Mouse (Mus musculus) right cerebral cortex, postnatal 4 days (tissue): ENCODE measurements around the gene Gm36210.
"Not testable (repeated sequence)": the region's sequence is repeated elsewhere in the genome, so short reads cannot be mapped to it uniquely, and the experiment has no call there.

Experiments used
- DNase-seq: peaks from one replicate; pipeline ENCODE4 v3.0.0-alpha.2; 2022

Gm36210 gene

DNA sequence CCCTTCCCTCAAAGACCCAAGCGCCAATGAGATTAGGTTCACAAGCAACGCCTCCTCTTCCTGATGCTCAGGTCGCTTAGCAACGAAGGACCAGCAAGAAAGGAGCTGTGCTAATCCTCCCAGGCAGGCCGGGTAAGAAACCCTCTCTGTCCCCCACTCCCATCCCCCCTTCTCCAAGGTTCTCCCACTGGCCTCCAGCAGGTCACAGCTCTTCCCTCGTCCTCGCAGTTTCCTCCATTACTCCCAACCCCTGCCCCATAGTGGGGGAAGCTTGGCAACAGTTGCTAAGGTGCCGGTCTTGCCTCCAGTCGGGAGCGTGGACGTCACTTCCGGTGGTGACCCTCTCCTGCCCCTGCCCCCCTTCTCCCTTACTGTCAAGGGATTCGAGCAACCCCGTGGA lies 16.2 kb upstream of the Gm36210 start:
- DNase-seq = peak; percentile 86

DNA sequence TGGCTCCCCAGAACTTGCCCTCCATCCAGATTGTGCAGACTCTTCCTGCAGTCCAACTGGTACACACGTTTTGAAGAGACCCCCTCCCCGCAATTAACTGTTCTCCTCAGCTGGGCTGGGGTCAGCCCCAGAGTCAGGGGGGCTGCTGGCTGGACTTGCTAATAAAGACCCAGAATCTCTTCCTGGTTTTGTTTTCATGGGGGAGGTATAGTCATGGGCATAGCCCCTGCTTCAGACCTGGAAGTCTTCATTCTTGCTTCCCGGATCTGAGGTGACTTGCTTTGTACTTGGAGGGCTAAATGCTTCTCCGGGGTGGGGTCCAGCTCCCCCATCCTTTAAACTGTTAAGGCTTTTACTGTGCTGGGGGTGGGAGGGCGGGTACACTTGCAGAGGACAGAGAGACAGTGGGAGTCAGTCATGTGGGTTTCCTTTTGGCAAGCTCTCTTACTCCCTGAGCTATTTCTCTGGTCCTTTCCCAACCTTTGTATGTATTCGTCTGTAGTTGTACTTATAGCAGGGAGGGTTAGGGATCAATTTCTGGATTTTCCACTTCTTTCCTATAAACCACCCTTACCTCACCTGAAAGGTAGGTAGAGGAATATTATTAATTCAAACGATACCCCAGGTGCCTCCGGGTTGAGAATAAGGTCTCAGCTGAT lies 15.6 kb upstream of the Gm36210 start, which contains the start of gene Nat14:
Gene Nat14, plus strand, starts transcription at position 205 of the 659 bp plus-strand sequence.
- no peak for DNase-seq

DNA sequence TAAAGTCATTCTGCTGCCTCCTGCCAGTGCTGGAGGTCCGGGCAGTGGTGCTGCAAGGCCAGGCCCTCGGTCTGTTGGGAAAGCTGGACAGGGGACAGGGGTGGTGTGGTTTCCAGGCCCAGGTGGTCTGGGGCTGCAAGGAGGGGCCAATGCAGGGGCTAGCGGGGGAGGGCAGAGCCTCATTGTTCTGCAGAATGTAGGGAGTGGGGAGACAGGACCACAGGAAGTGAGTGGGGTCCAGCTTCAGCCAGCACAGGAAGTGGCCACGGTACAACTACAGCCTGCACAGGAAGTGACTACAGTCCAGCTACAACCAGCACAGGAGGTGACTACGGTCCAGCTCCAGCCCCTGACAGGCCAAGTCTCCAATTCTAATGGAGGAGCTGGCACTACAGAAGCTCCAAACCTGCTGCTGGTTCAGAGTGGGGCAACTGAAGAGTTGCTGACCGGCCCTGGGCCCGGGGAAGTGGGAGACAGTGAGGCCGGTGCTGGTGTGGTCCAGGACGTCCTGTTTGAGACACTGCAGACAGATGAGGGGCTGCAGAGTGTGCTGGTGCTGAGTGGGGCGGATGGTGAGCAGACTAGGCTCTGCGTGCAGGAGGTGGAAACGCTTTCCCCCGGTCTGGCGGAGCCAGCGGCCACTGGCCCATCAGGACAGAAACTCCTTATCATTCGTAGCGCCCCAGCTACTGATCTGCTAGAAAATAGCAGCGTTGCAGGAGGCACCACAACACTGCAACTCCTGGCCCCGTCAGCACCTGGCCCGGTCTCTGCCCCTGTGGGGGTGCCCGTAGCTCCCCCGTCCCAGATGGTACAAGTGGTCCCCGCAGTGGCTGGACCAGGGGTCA lies 14.9 kb upstream of the Gm36210 start:
- no peak for DNase-seq

DNA sequence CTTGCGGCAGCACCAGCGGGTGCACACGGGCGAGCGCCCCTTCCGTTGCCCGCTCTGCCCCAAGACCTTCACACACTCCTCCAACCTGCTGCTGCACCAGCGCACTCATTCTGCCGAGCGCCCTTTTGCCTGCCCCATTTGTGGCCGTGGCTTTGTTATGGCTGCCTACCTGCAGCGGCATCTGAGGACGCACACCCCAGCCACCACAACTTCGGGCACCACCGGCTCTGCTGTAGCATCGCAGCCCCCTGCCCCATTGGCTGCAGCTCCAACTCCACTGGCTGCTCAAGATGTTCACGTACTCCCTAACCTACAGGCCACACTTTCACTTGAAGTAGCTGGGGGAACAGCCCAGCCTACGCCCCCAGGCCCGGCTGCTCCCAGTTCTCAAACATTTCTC lies 14.2 kb upstream of the Gm36210 start:
- no peak for DNase-seq

DNA sequence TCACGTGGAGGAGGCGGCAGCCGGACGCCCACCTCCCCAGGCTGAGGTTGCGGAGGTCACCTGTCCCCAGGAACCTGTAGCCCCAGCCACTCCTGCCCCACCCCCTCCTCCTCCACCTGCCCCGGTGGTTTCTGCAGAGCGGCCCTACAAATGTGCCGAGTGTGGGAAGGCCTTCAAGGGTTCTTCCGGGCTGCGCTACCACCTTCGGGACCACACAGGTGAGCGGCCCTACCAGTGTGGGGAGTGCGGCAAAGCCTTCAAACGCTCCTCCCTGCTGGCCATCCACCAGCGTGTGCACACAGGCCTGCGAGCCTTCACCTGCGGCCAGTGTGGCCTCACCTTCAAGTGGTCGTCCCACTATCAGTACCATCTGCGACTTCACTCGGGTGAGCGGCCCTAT lies 13.7 kb upstream of the Gm36210 start:
- DNase-seq = no peak

DNA sequence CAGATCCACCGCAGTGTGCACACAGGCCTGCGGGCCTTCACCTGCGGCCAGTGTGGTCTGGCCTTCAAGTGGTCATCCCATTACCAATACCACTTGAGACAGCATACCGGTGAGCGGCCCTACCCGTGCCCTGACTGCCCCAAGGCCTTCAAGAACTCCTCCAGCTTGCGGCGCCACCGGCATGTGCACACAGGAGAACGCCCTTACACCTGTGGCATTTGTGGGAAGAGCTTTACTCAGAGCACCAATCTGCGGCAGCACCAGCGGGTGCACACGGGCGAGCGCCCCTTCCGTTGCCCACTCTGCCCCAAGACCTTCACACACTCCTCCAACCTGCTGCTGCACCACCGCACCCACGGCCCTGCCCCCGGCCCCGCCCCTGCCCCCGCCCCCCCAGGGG lies 12.8 kb upstream of the Gm36210 start:
- no peak for DNase-seq

DNA sequence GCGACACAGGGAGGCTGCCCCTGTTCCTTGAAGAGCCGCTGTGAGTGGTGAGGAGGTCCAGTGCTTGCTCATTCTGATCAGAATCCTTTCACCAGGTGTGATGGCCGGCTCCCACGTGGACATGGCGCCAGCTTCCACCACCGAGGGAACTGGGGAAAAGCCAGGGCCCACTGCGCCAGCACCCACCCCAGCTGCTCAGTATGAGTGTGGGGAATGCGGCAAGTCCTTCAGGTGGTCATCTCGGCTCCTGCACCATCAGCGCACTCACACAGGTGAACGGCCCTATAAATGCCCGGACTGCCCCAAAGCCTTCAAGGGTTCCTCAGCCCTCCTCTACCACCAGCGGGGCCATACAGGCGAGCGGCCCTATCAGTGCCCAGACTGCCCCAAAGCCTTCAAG lies 12.4 kb upstream of the Gm36210 start:
- DNase-seq = no peak

DNA sequence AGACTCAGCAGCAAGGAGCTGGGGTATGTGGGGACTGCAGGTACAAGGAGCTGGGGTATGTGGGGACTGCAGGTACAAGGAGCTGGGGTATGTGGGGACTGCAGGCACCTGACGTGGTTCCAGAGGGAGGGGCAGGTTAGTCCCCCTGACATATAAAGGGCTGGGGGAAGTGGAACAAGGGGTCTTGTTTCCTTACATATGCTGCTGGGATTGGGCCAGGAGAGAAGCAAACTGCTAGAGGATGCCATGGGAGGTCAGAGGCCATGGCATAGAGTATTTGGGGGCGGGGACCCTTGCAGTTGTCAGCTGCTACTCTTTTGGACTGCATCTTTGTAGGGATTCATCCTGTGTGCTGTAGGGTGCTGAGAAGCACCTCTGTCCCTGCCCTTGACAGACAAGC lies 11.2 kb upstream of the Gm36210 start:
- no peak for DNase-seq

DNA sequence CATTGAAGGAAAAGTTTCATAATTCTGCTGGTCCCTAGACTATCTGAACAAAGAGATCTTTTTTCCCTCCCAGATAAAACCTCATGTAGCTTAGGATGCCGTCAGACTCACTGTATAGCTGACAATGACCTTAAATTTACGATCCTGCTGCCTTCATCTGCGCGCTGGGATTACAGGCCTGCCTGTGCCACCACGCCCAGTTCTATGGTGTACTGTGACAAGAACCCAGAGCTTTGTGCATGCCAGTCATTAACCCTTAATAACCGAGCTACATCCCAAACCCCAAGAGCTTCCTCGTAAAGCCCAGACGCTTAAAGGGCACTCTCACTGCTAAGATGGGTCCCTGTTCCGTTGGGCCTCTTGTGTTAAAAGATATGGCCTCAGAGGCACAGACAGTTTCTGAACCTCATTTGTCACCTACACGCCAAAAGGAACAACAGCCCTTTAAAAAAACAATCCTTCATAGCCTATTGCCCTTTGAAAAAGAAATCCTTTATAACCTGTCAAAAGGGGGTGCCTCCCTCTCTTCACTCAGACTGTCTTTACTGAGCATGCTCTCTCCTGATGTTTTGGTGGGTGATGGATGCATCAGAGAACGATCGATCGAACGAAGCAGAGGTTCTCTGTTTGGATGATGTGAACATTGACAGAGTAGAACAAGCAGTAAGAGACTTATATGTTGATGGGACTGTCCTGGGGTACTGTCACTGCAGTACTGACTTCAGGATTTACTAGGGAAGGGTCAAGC lies 9.5 kb upstream of the Gm36210 start:
- peak; percentile 38 for DNase-seq

DNA sequence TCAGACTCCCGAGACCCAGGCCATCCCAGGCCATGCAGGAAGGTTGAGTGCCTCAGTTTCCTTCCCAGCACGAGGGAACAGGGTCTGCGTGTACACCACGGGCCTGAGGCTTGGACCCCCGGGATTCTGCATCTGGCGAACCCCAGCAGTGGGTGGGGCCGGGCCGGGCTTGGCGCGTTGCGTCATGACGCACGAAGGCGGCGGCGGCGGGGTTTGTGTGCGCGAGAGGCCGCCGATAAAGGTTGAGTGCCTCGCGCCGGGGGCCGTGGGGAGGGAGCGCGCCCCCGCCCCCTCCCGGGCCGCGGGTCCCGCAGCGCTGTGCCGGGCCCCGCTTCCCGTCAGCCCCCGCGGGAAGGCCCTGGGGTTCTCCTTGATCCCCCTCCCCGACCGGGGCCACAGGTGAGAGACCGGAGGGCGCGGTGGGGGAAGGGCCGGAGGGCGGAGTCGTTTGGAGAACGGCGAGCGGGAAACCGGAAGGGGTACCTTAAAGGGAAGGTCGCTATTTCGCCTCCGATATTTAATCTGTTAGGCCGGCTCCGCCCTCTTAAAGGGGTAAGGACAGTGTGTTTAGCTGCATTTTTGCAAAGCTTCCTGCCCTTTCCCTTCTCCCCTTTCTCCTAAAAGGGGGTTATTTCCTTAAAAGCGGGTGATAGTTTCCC lies 8.8 kb upstream of the Gm36210 start, which contains the start of gene Zfp628:
Gene Zfp628, plus strand, starts transcription at position 211 of the 659 bp plus-strand sequence.
- DNase-seq = peak; percentile 96

DNA sequence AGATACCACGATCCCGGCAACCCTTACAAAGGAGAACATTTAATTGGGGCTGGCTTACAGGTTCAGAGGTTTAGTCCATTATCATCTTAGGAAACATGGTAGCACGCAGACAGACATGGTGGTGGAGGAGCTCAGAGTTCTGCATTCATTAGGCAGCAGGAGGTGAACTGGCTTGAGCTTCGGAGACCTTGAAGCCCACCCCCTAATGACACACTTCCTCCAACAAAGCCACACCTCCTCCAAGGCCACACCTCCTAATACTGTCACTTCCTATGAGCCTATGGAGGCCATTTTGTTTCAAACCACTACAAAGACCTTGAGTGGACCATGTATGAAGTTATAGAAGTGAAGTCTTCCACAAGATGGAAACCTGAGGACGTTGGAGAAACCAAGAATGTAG lies 5.9 kb upstream of the Gm36210 start:
- no peak for DNase-seq

DNA sequence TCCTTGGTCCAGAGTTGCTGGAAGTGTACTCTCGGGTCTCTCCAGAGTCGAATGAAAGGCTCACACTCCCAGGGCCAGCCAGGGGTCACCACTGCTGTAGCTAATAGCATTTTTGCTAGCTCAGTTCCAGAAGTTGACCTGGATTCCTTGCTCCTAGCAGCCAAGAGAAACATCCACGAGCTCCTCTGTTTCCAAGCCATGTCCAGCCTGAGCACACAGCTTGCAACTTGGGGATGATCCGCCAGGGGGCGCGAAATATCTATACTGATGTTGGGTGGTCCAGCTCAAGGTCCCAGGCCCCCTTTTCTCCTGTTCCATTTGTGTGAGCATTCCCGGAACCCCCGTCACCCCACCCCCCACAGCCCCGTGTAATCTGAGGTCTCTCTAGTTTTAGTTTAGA lies 5.2 kb upstream of the Gm36210 start:
- peak; percentile 80 for DNase-seq

DNA sequence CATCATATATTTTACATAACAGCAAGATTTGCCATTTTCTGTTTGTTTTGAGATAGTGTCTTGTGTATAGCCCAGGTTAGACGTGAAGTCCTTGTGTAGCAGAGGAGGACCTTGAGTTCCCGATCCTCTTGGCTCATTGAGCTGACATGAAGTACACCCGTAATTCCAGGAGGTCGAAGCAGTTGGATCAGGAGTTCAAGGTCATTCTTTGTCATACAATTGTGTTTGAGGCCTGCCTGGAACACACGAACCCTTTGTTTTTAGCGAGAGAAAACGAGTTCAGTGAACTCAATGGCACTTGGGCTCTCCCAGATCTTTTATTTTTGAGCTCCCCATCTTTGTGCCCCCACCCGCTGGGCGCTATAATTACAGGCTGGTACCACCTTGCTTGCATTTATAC lies 3.9 kb downstream of the Gm36210 start:
- DNase-seq = no peak

DNA sequence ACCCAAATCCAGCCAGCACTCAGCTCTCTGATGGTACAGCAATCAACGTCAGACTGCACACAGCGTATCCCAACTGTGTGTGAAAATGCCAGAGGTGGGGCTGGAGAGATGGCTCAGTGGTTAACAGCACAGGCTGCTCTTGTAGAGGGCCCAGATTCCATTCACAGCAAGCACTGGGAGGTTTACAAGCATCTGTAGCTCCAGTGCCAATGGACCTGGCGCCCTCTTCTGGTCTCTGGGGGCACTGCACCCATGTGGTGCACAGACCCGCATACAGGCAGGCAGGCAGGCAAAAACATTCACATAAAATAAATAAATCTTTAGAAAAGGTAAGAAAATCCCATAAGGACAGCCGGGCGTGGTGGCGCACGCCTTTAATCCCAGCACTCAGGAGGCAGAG lies 5.1 kb downstream of the Gm36210 start:
- DNase-seq = peak; percentile 58

DNA sequence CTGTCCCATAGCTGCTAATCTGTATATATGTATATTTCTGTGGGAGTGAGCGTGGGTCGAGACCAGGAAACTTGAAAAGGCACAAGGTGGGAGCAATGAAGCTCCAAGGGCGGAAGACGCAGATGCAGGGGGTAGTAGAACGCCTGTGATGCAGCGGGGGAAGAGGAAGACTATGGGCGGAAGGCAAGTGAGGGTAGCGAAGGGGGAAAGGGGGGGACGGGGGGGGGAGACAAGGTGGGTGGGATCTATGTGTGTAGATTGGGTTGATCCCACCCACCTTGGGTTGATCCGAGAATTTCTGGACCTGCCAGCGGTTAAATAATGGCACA lies 5.8 kb downstream of the Gm36210 start:
- no peak for DNase-seq

DNA sequence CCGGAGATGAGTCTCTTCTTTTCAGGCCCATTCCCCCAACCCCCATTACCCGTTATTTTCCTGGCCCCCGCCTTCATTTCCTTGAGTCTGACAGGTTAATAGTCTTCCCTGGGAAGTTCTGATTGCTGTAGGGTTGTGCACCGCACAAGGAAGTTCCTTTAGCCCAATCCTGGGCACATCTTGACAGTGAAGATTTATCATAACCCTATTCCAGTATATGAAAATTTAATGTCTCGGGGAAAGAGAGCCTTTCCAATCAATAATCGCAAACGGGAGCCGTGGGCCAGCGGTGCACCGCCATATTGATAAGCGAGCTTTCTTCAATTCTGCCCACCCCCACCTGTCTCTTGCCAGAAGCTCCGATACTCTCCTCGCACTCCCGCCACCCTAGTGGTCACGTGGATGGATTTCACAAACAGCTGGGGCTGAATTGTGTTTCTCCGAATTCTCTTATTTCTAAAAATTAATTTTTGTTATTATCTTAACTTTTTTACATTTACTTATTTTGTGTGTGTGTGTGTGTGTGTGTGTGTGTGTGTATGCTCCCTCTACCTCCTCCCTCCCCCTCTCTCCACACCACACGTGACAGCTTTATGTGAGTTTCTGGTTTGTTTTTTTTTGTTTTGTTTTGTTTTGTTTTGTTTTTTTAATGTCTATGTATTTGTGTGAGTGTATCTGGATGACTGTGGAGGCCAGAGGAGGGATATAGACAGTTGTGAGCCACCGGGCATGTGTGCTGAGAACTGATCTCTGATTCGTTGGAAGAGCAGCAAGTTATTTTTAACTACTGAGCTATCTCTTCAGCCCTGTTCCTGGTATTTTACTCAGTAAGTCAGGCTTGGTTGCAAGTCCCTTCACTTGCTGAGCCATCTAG lies 6.4 kb downstream of the Gm36210 start:
- no peak for DNase-seq

DNA sequence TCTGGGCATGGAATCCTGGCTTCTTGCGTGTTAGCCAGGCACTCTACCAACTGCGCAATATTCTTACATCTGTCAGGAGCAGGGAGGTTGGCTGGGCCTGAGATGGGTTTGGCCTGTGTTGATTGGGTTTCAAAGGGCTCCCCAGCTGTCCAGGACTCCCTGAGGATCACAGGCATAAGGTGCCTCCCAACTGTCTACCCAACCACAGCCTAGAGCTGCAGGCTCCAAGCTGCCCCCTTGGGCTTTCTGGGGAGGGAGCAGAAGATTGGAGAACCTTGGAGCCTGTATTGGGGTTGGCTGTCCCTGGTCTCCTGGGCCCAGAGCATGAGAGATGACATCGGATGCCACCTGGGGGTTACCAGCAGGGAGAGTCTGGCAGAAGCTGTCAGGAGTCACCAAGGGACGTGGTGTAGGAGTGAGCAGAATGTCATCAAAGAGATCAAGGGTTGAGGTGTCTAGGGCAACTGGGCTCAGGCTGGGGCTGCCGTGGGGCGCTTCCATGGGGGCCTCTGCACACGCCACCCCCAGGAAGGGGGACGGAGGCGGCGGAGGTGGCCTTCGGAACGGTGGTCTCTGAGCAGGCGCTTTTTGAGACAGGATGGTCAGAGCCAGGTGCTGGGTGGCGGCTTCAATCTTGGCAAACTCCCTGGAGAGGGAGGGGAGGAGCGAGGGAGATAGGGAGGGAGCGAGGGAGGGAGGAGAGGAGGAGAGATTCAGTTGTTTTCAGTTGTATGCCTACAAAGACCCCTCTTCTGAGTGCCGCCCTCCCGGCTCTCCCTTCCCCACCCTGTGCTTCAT lies 7.3 kb downstream of the Gm36210 start:
- no peak for DNase-seq

DNA sequence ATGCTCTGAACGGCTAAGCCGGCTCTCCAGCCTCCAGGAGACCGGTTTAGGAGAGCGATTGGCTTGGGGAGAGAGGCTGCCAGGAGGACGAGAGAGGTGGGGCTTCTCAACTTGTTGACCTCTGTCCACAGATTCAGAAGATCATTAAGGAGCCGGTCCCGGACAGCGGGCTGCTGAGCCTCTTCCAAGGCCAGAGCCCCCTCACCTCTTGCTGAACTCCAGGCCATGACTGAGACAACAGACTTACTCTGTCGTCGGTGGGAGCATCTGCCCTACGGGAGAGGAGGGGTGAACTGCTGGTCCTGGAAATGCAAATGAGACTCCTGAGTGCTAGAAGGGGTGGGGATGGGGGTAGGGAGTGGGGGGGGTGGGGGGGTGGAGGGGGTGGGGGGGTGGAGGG lies 11.1 kb downstream of the Gm36210 start:
- no peak for DNase-seq

DNA sequence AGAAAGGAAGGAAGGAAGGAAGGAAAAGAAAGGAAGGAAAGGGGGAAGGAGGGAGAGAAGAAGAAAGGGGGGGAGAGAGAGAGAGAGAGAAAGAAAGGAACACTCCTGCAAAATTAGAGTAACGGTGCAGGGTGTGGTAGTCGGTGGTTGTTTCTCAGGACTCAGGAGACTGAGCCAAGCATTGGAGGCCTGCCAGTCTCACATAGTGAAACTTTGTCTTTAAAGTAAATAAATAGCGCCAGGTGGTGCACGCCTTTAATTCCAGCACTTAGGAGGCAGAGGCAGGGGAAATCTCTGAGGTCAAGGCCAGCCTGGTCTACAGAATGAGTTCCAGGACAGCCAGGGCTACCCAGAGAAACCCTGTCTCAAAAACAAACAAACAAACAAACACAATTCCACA lies 19.6 kb downstream of the Gm36210 start:
- no peak for DNase-seq

DNA sequence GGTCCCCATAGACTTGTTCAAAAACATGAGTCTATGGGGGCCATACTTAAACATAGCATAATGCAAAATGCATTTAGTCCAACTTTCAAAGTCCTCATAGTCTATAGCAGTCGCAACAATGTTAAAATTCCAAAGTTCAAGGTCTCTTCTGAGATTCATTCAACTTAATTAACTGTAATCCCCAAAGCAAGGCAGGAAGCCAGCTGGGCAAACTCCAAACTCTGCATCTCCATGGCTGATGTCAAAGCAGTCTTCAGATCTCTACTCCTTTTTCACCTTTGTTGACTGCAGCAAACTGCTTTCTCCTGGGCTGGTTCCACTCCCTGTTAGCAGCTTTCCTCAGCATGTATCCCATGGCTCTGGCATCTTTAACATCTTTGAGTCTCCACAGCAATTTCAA lies 27.3 kb downstream of the Gm36210 start:
- DNase-seq = not testable (repeated sequence)

DNA sequence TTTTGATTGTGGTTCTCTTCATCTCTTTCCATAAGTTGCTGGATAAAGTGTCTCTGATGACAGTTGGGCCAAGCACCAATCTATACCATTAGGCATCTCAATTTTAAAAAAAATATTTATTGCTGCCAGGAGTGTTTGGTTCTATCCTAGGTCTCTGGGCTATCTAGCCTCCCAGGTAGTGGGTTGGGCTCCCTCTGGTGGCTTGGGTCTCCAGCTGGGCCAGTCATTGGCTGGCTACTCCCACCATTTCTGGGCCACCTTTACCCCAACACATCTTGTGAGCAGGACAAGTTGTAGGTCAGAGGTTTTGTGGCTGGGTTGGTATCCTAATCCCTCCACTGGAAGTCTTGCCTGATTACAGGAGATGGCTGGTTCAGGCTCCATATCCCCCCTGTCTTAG lies 28.1 kb downstream of the Gm36210 start:
- no peak for DNase-seq
